Mouse (Mus musculus) CD4-positive naive resting alpha-beta T cell, adult 57 days (primary cell): ENCODE results near the gene Tmem204. TPM values are rescaled to one million over a fixed set of nuclear protein-coding genes. Genes with fewer than 3 reads are reported as not detected.

Experiments
- total RNA-seq: library from RNA; stranded (reverse); gene quantifications from one replicate; pipeline ENCODE4 v1.2.4, GENCODE M21; 2023

Tmem204 gene
- total RNA-seq, result 0.33 TPM

DNA sequence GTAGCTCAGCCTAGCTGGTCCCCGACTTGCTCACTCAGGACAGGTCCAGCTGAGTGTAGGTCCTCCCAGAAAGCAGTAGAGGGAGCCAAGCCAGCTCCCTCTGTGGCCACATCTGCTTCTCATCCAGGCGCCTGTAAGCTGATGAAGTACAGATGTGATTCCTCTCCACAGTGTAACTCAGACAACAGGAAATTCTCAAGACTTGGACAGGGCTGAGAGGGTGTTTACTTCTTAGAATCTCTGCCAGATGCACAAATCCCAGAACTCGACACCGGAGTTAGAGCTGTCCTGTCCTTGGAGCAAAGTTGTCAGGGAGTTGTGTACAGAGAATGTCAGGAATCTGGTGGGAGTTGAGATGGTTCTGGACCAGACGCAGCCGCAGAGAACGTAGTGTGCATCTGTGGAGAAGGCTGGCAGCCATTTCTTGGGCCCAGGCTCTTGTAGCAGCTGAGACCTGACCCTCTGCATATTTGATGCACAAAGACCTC lies at the start of gene Tmem204:
Tmem204 (minus strand) TSS at position 148 of the 488 bp plus-strand sequence.

DNA sequence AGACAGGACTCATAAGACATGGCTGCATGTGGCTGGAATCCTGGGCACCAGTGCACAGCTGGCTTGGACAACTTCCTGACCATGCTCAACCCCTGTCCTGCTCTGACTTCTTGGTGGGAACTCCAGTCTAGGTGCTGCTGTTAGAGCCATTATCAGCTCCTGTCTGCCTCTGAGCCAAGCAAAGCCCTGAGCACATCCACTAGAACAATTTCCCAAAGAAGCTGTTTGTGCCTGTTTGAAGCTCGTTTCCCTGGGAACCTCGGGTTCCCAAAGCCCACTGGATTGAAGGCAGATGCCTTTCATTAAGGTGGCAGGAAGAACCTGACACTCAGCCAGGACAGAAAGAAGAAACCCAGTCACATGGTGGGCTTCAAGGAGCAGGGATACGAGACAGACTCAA lies 37.0 kb upstream of the Tmem204 start, which contains the start of gene Ptx4:
Ptx4 (plus strand) TSS at position 355 of the 400 bp plus-strand sequence.

DNA sequence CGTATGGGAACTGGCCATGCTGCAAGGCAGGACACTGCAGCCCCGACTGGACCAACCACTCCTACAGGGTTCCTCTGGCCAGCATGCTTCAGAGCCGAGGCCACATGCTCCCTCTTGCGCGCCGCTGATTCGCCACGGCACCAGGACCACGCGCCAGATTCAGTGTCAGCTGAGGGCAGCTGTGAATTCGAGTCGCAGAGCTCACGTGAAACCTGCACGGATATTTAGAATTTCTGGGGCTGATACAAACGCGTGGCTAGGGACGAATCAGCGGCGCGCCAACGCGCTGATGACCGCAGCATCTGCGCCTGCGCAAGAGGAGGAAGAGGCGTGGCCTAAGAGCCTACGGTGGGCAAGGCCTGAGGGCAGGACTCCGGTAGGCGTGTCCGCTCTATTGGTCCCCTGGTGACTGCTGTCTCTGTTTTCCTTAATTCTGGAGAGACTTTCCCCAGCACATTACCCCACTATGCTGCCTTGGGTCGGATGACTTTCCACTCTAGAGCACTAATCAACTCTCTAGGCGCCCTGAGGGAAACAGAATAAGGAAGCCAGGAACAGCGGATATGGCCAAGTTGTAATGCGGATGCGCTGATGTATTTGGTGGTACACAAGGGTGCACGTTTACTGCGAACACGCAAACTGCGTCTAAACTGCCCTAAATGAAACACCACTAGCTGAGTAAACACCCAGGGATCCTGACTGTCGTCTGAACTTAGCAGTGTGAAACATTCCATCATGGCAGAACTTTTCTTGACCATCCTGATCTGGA lies 32.5 kb upstream of the Tmem204 start, which contains the start of gene Telo2:
Telo2 (minus strand) TSS at position 304 of the 769 bp plus-strand sequence.

DNA sequence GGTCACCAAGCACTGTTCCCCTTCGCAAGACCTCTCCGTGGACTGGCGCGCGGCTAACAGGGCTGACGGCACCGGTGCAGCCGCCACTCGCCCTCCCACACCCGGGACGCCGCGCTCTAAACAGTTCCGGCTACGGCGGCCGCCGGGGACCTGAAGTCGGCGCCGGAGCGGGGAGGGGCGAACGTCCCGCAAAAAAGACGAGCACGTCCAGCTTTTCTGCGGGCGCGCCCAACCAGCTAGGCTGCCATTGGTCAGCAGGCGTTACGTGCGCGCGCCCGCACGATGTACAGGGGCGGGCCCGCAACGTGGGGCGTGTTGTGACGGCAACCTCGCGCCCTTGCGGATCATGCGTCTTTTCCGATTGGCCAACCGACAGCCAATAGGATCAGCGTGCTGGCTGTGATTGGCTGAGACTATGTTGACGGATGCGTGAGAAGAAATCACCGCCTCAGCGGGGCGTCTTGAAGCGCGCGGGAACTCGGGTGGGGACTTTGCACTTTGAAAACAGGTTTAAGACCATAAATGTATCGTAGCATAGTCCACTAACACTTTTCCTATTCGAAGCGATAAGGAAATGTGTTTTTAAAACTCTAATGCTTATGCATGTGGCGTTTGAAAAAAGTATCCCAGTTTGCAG lies 67.6 kb downstream of the Tmem204 start, which contains the start of the genes Cramp1l and Ift140:
Cramp1l (minus strand) TSS at position 134 of the 637 bp plus-strand sequence.
Ift140 (plus strand) TSS at position 431 of the 637 bp plus-strand sequence.

Other genes starting within 250 kb of the Tmem204 start
- 33.2 TPM for gene Hagh, start 243.4 kb downstream of the Tmem204 start, total RNA-seq
- 2.7 TPM for gene Fahd1, start 233.2 kb downstream of the Tmem204 start, total RNA-seq
- not detected for gene Igfals, start 217.6 kb downstream of the Tmem204 start, total RNA-seq
- 52.8 TPM for gene Nubp2, start 197.2 kb downstream of the Tmem204 start, total RNA-seq
- gene Spsb3, start 196.9 kb downstream of the Tmem204 start, total RNA-seq, result 31.2 TPM
- gene Eme2, start 188.5 kb downstream of the Tmem204 start, total RNA-seq, result 59.7 TPM
- gene Mrps34, start 188.5 kb downstream of the Tmem204 start, total RNA-seq, result 45.5 TPM
- 26.5 TPM for gene Nme3, start 187.1 kb downstream of the Tmem204 start, total RNA-seq
- gene Mapk8ip3, start 146.6 kb downstream of the Tmem204 start, total RNA-seq, result 237 TPM
- 21.3 TPM for gene Jpt2, start 122.9 kb downstream of the Tmem204 start, total RNA-seq
- 39.6 TPM for gene Cramp1l, start 67.8 kb downstream of the Tmem204 start, total RNA-seq
- gene Ift140, start 67.5 kb downstream of the Tmem204 start, total RNA-seq, result 28.6 TPM
- 32.6 TPM for gene Telo2, start 32.4 kb upstream of the Tmem204 start, total RNA-seq
- not detected for gene Ptx4, start 37.2 kb upstream of the Tmem204 start, total RNA-seq
- gene Clcn7, start 49.8 kb upstream of the Tmem204 start, total RNA-seq, result 30.3 TPM
- gene Ccdc154, start 78.9 kb upstream of the Tmem204 start, total RNA-seq, result 0.38 TPM
- gene Gm38655, start 91.9 kb upstream of the Tmem204 start, total RNA-seq, result not detected
- 15.1 TPM for gene BC003965, start 101.0 kb upstream of the Tmem204 start, total RNA-seq
- 88.2 TPM for gene Unkl, start 104.8 kb upstream of the Tmem204 start, total RNA-seq
- gene Gnptg, start 156.5 kb upstream of the Tmem204 start, total RNA-seq, result 43.8 TPM
- gene Tsr3, start 156.6 kb upstream of the Tmem204 start, total RNA-seq, result 21.1 TPM
- gene Baiap3, start 172.8 kb upstream of the Tmem204 start, total RNA-seq, result 6.6 TPM
- gene Ube2i, start 191.0 kb upstream of the Tmem204 start, total RNA-seq, result 415 TPM
- gene Prss34, start 214.8 kb upstream of the Tmem204 start, total RNA-seq, result 3.5 TPM
- gene Prss28, start 225.1 kb upstream of the Tmem204 start, total RNA-seq, result not detected
- not detected for gene Prss29, start 235.1 kb upstream of the Tmem204 start, total RNA-seq